Mouse (Mus musculus): ENCODE data around the gene Rad23a. TPM values are rescaled to one million over a fixed set of nuclear protein-coding genes. Genes with fewer than 3 reads are reported as not detected.

Gene Rad23a
- polyA plus RNA-seq (2012; fragmentation: generic; extraction: Trizol): 68.3 TPM
- long read RNA-seq, experiment 1, transcript Rad23a-201 (9 exons, 2,074 nt): major isoform, 51 of 129 reads
- long read RNA-seq, experiment 1, transcript Rad23a-202 (9 exons, 1,842 nt): minor isoform, 46 of 129 reads
- long read RNA-seq, experiment 1, partial matches to known transcripts: 7 of 129 reads
- long read RNA-seq, experiment 1, other reads (novel, unspliced or antisense): 22 of 129 reads
- long read RNA-seq, experiment 2, transcript Rad23a-202 (9 exons, 1,842 nt): major isoform, 202 of 436 reads
- long read RNA-seq, experiment 2, transcript Rad23a-201 (9 exons, 2,074 nt): minor isoform, 155 of 436 reads
- long read RNA-seq, experiment 2, partial matches to known transcripts: 29 of 436 reads
- long read RNA-seq, experiment 2, other reads (novel, unspliced or antisense): 44 of 436 reads

GRCm38 (mm10) chr8:84840248-84840999, at the start of gene Rad23a:
Gene Rad23a, minus strand, starts transcription at chr8:84840665.
- peak within 1 kb of the TSS; percentile 86 for H3K4me3 ChIP-seq (ENCODE audit: insufficient read depth, poor library complexity, severe bottlenecking)
- TF ChIP-seq MYOG (IDR thresholded peaks at IDR 0.05; ENCODE audit: control insufficient read depth, extremely low read depth, insufficient read length) (no peak), FOSL1 (IDR thresholded peaks at IDR 0.05; ENCODE audit: insufficient read depth, low read length, poor library complexity, severe bottlenecking) (no peak), MAX (IDR thresholded peaks at IDR 0.05) (peak; percentile 85), CEBPB (IDR thresholded peaks at IDR 0.05; ENCODE audit: low read depth) (peak; percentile 10)
- peaks cover 58% of the 10 kb centered on the region for H3K79me2 ChIP-seq (ENCODE audit: control insufficient read depth, insufficient read depth)
- peaks cover 84% of the 10 kb centered on the region for H3K36me3 ChIP-seq (ENCODE audit: control insufficient read depth, insufficient read depth)
- H3K27me3 ChIP-seq (ENCODE audit: control insufficient read depth, insufficient read depth, insufficient read length): no peaks in the 10 kb centered on the region
- peak within 1 kb of the TSS; percentile 92 for H3ac ChIP-seq (ENCODE audit: control insufficient read depth, insufficient read length, low read depth)
- H3K79me3 ChIP-seq (ENCODE audit: low read depth): peaks cover 29% of the 10 kb centered on the region

GRCm38 (mm10) chr8:84889141-84889540, 48.7 kb upstream of the Rad23a start:
- H3K27me3 ChIP-seq (ENCODE audit: control insufficient read depth, insufficient read depth, insufficient read length): no peaks in the 10 kb centered on the region
- H3K79me3 ChIP-seq (ENCODE audit: low read depth): no peaks in the 10 kb centered on the region
- no peaks in the 10 kb centered on the region for H3K36me3 ChIP-seq (ENCODE audit: control insufficient read depth, insufficient read depth)
- H3K4me3 ChIP-seq (ENCODE audit: insufficient read depth, poor library complexity, severe bottlenecking): no peak overlapping the region
- TF ChIP-seq MYOD1 (IDR thresholded peaks at IDR 0.05; ENCODE audit: control insufficient read depth, insufficient read length, low read depth) (no peak), CTCF (IDR thresholded peaks at IDR 0.05; ENCODE audit: control insufficient read depth, insufficient read depth, insufficient read length) (no peak), MYOG (IDR thresholded peaks at IDR 0.05; ENCODE audit: control insufficient read depth, extremely low read depth, insufficient read length) (no peak), CEBPB (IDR thresholded peaks at IDR 0.05; ENCODE audit: low read depth) (no peak), MAX (IDR thresholded peaks at IDR 0.05) (no peak), FOSL1 (IDR thresholded peaks at IDR 0.05; ENCODE audit: insufficient read depth, low read length, poor library complexity, severe bottlenecking) (no peak), USF1 (IDR thresholded peaks at IDR 0.05; ENCODE audit: low read depth) (no peak)
- H3ac ChIP-seq (ENCODE audit: control insufficient read depth, insufficient read length, low read depth): no peak overlapping the region
- no peaks in the 10 kb centered on the region for H3K79me2 ChIP-seq (ENCODE audit: control insufficient read depth, insufficient read depth)

- Histone ChIP-seq H3K4me3 (ENCODE audit: insufficient read depth, poor library complexity, severe bottlenecking) (no peak overlapping the region), H3K27me3 (ENCODE audit: control insufficient read depth, insufficient read depth, insufficient read length) (no peaks in the 10 kb centered on the region), H3K79me2 (ENCODE audit: control insufficient read depth, insufficient read depth) (no peaks in the 10 kb centered on the region), H3K36me3 (ENCODE audit: control insufficient read depth, insufficient read depth) (no peaks in the 10 kb centered on the region), H3K79me3 (ENCODE audit: low read depth) (no peaks in the 10 kb centered on the region), H3ac (ENCODE audit: control insufficient read depth, insufficient read length, low read depth) (no peak overlapping the region)
- TF ChIP-seq MYOG (IDR thresholded peaks at IDR 0.05; ENCODE audit: control insufficient read depth, extremely low read depth, insufficient read length): no peak
- TF ChIP-seq MAX (IDR thresholded peaks at IDR 0.05): no peak
- no peak for TF ChIP-seq MYOD1 (IDR thresholded peaks at IDR 0.05; ENCODE audit: control insufficient read depth, insufficient read length, low read depth)
- no peak for TF ChIP-seq FOSL1 (IDR thresholded peaks at IDR 0.05; ENCODE audit: insufficient read depth, low read length, poor library complexity, severe bottlenecking)
- TF ChIP-seq USF1 (IDR thresholded peaks at IDR 0.05; ENCODE audit: low read depth): no peak
- no peak for TF ChIP-seq CEBPB (IDR thresholded peaks at IDR 0.05; ENCODE audit: low read depth)
- no peak for TF ChIP-seq CTCF (IDR thresholded peaks at IDR 0.05; ENCODE audit: control insufficient read depth, insufficient read depth, insufficient read length)
Observed at GRCm38 (mm10) chr8:84888280-84888679, 47.8 kb upstream of the Rad23a start.

- TF ChIP-seq USF1 (IDR thresholded peaks at IDR 0.05; ENCODE audit: low read depth): no peak
- TF ChIP-seq CEBPB (IDR thresholded peaks at IDR 0.05; ENCODE audit: low read depth): no peak
- TF ChIP-seq MYOG (IDR thresholded peaks at IDR 0.05; ENCODE audit: control insufficient read depth, extremely low read depth, insufficient read length): no peak
- no peak for TF ChIP-seq CTCF (IDR thresholded peaks at IDR 0.05; ENCODE audit: control insufficient read depth, insufficient read depth, insufficient read length)
- TF ChIP-seq MAX (IDR thresholded peaks at IDR 0.05): no peak
- TF ChIP-seq MYOD1 (IDR thresholded peaks at IDR 0.05; ENCODE audit: control insufficient read depth, insufficient read length, low read depth): no peak
- no peak for TF ChIP-seq FOSL1 (IDR thresholded peaks at IDR 0.05; ENCODE audit: insufficient read depth, low read length, poor library complexity, severe bottlenecking)
Observed at GRCm38 (mm10) chr8:84884728-84885127, 44.3 kb upstream of the Rad23a start.

DNA sequence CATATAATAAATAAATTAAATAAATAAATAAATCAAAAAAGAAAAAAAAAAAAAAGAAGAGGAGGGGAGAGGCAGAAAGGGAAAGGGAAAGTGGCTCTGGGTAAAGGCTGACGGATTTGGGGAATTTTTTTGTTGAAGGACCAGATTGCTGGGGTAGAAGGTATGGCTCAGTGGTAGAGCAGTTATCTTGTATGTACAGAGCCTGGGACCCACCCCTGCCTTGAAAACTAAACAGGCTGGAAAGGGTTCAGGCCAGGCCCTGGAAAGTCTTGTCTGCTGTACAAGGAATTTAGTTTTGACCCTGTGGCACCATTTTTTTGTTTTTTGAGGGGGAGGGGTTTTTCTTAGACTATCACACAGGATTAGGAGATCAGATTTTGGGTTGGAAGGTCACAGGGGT, 38.5 kb upstream of the Rad23a start:
- Histone ChIP-seq H3K79me3 (ENCODE audit: low read depth) (no peaks in the 10 kb centered on the region), H3K27me3 (ENCODE audit: control insufficient read depth, insufficient read depth, insufficient read length) (no peaks in the 10 kb centered on the region)
- TF ChIP-seq MYOG (IDR thresholded peaks at IDR 0.05; ENCODE audit: control insufficient read depth, extremely low read depth, insufficient read length) (no peak), USF1 (IDR thresholded peaks at IDR 0.05; ENCODE audit: low read depth) (no peak), CTCF (IDR thresholded peaks at IDR 0.05; ENCODE audit: control insufficient read depth, insufficient read depth, insufficient read length) (no peak), CEBPB (IDR thresholded peaks at IDR 0.05; ENCODE audit: low read depth) (no peak), MYOD1 (IDR thresholded peaks at IDR 0.05; ENCODE audit: control insufficient read depth, insufficient read length, low read depth) (no peak), FOSL1 (IDR thresholded peaks at IDR 0.05; ENCODE audit: insufficient read depth, low read length, poor library complexity, severe bottlenecking) (no peak), MAX (IDR thresholded peaks at IDR 0.05) (no peak)

More at GRCm38 (mm10) chr8:84884728-84885127, 44.3 kb upstream of the Rad23a start:
- H3K79me2 ChIP-seq (ENCODE audit: control insufficient read depth, insufficient read depth): no peaks in the 10 kb centered on the region
- H3ac ChIP-seq (ENCODE audit: control insufficient read depth, insufficient read length, low read depth): no peak overlapping the region
- no peaks in the 10 kb centered on the region for H3K27me3 ChIP-seq (ENCODE audit: control insufficient read depth, insufficient read depth, insufficient read length)
- no peak overlapping the region for H3K4me3 ChIP-seq (ENCODE audit: insufficient read depth, poor library complexity, severe bottlenecking)
- H3K79me3 ChIP-seq (ENCODE audit: low read depth): no peaks in the 10 kb centered on the region
- no peaks in the 10 kb centered on the region for H3K36me3 ChIP-seq (ENCODE audit: control insufficient read depth, insufficient read depth)

More for the DNA sequence above, 38.5 kb upstream of the Rad23a start:
- Histone ChIP-seq H3ac (ENCODE audit: control insufficient read depth, insufficient read length, low read depth) (no peak overlapping the region), H3K36me3 (ENCODE audit: control insufficient read depth, insufficient read depth) (no peaks in the 10 kb centered on the region), H3K79me2 (ENCODE audit: control insufficient read depth, insufficient read depth) (no peaks in the 10 kb centered on the region), H3K4me3 (ENCODE audit: insufficient read depth, poor library complexity, severe bottlenecking) (no peak overlapping the region)

All from C2C12 (cell line).